Mouse (Mus musculus): ENCODE data around the gene Racgap1.

GRCm38 (mm10) chr15:99648326-99648725 is 3.1 kb downstream of the Racgap1 start:
- no peak for TF ChIP-seq CTCF (IDR thresholded peaks at IDR 0.05)
- TF ChIP-seq EP300 (IDR thresholded peaks at IDR 0.05): no peak

Measured in lung, postnatal 0 days (tissue).